Comparison of ENCODE assay signal across 24 mouse cellular contexts in genomic region chr2:148421706-148422105, GRCm38 (mm10). TPM values are rescaled to one million over a fixed set of nuclear protein-coding genes. Genes with fewer than 3 reads are reported as not detected.
DNase-seq lines count a peak whose midpoint lies in the region; ATAC-seq and TF ChIP-seq lines count a peak whose summit lies in the region.
"Had no signal": no experiment of that assay in that cellular context is flagged by ENCODE, and none has a peak within 500 bp of the region (broad histone marks: within the 10 kb centered on the region; RNA-seq: fewer than 3 reads in every experiment).

No protein-coding gene starts in this region.

- no peak overlapping the region for H3K4me3 ChIP-seq in kidney, adult 2 months (ENCODE audit: insufficient read depth, low read depth, low read length)
- H3K4me3 ChIP-seq: embryonic facial prominence, embryonic 12.5 days; erythroblast, embryonic 14.5 days; forebrain, embryonic 12.5 days; hindbrain, embryonic 13.5 days; kidney, embryonic 15.5 days; left cerebral cortex, adult 2 months; neural tube, embryonic 15.5 days had no signal

- TF ChIP-seq POLR2A in kidney, adult 2 months (IDR thresholded peaks at IDR 0.05; ENCODE audit: low read depth, low read length): no peak

- 66% methylated on average over 1 of the region's 1 CpGs for WGBS in kidney, adult 2 months

- no peaks in the 10 kb centered on the region for H3K36me3 ChIP-seq in kidney, adult 2 months (ENCODE audit: control insufficient read depth, insufficient read depth, low read length)
- H3K36me3 ChIP-seq: embryonic facial prominence, embryonic 12.5 days; forebrain, embryonic 12.5 days; hindbrain, embryonic 13.5 days; kidney, embryonic 15.5 days; neural tube, embryonic 15.5 days had no signal

- TF ChIP-seq CTCF in kidney, adult 2 months (conservative IDR thresholded peaks at IDR 0.05; ENCODE audit: insufficient read depth, insufficient read length, low read depth, low read length): no peak

- H3K27me3 ChIP-seq in kidney, adult 2 months (replicated peaks; ENCODE audit: control insufficient read depth, insufficient read depth, low read length): no peaks in the 10 kb centered on the region
- H3K27me3 ChIP-seq: embryonic facial prominence, embryonic 12.5 days; forebrain, embryonic 12.5 days; hindbrain, embryonic 13.5 days; kidney, embryonic 15.5 days; neural tube, embryonic 15.5 days; Patski had no signal

- H3K4me1 ChIP-seq in kidney, adult 2 months (ENCODE audit: control insufficient read depth, insufficient read depth, low read length): no peaks in the 10 kb centered on the region
- H3K4me1 ChIP-seq: embryonic facial prominence, embryonic 12.5 days; forebrain, embryonic 12.5 days; hindbrain, embryonic 13.5 days; kidney, embryonic 15.5 days; neural tube, embryonic 15.5 days had no signal

- peak; percentile 52; the same call in 1 of the 2 replicates for ATAC-seq in frontal cortex, adult (ENCODE audit: low TSS enrichment)
- ATAC-seq: CD4-positive, CD25-positive, alpha-beta regulatory T cell, adult 4 months; Patski had no signal

- DNase-seq in frontal cortex, postnatal 25 days (ENCODE audit: low spot score in 2 of 2): no peak
- DNase-seq in kidney, postnatal 10 days: peak; percentile 44
- DNase-seq in kidney, adult 2 months: no peak
- peak; percentile 51 for DNase-seq in lung, postnatal 10 days
- no peak for DNase-seq in lung, postnatal 36 days
- no peak for DNase-seq in right cerebral cortex, adult 2 months (ENCODE audit: low spot score in 2 of 2)
- DNase-seq in cerebellum, postnatal 25 days: no peak
- DNase-seq: cerebellum, adult 11-12 months; cerebellum, postnatal 10 days; gastrocnemius, postnatal 14 days; layer of hippocampus, adult 9-11 months; right cerebral cortex, adult 18-20 months had no signal

- H3K27ac ChIP-seq in kidney, adult 2 months (ENCODE audit: insufficient read depth, low read depth, low read length): no peak overlapping the region
- H3K27ac ChIP-seq: embryonic facial prominence, embryonic 12.5 days; forebrain, embryonic 12.5 days; hindbrain, embryonic 13.5 days; kidney, embryonic 15.5 days; left cerebral cortex, adult 2 months; liver, embryonic 14.5 days; neural tube, embryonic 15.5 days had no signal

RNA-seq across cellular contexts. Expression of gene Thbd, which starts 13.7 kb away (rescaled TPM):
- 28.4 and 30.6 TPM in 2 replicates for polyA plus RNA-seq in kidney, adult 2 months (2012; rRNA removed)
- polyA plus RNA-seq: erythroblast, embryonic 14.5 days; Patski had no signal

RNA-seq across cellular contexts. Expression of gene Cd93, which starts 21.7 kb away (rescaled TPM):
- 8.6 and 10.3 TPM in 2 replicates for polyA plus RNA-seq in kidney, adult 2 months (2012; rRNA removed)

RNA-seq across cellular contexts. Expression of gene Sstr4, which starts 26.6 kb away (rescaled TPM):
- 0.34 and 0.36 TPM in 2 replicates for polyA plus RNA-seq in kidney, adult 2 months (2012; rRNA removed)
- polyA plus RNA-seq: CD4-positive, CD25-positive, alpha-beta regulatory T cell, adult 4 months; erythroblast, embryonic 14.5 days; liver, embryonic 14.5 days; Patski; thymus, postnatal 0 days had no signal

Comparison
In these comparisons a context has a peak if more than half of its experiments do, and no peak if none do; other contexts are left out.
1. DNase-seq: peak in kidney, postnatal 10 days (single experiment) and lung, postnatal 10 days (single experiment); none in frontal cortex, postnatal 25 days (0 of 2), kidney, adult 2 months (single experiment), lung, postnatal 36 days (single experiment), right cerebral cortex, adult 2 months (0 of 2) and cerebellum, postnatal 25 days (0 of 2).